Mouse (Mus musculus) left cerebral cortex, adult 6 months (tissue): ENCODE results near the gene Olfr791. TPM values are rescaled to one million over a fixed set of nuclear protein-coding genes. Genes with fewer than 3 reads are reported as not detected.

ENCODE experiments used
- long read RNA-seq, 2 experiments: library from polyadenylated mRNA; unstranded; transcript quantifications; one replicate each; pipeline ENCODE4 v2.0.0; 2019 to 2020
- polyA plus RNA-seq: library from polyadenylated mRNA; unstranded; fragments of <200 nt; fragmentation: Nextera tagmentation; gene quantifications from 2 replicates; pipeline ENCODE4 v1.2.3, GENCODE M21; 2021

The Olfr791 gene
- polyA plus RNA-seq: not detected in 2 replicates
- long read RNA-seq, experiment 1: 0 reads
- long read RNA-seq, experiment 2: 0 reads

GRCm38 (mm10) chr10:129521492-129521891 is at the start of gene Olfr791:
Gene Olfr791 (plus strand): TSS chr10:129521792.

GRCm38 (mm10) chr10:129484452-129484851 is 37.1 kb upstream of the Olfr791 start, which contains the start of gene Olfr789:
Gene Olfr789 (plus strand): TSS chr10:129484752.

GRCm38 (mm10) chr10:129498192-129498591 is 23.4 kb upstream of the Olfr791 start, which contains the start of gene Olfr790:
Gene Olfr790 (plus strand): TSS chr10:129498492.

GRCm38 (mm10) chr10:129538862-129539261 is 17.3 kb downstream of the Olfr791 start, which contains the start of gene Olfr792:
Gene Olfr792 (plus strand): TSS chr10:129539162.

GRCm38 (mm10) chr10:129567355-129567754 is 45.8 kb downstream of the Olfr791 start, which contains the start of gene Olfr794:
Gene Olfr794 (plus strand): TSS chr10:129567655.

Other genes with a start within 250 kb of the Olfr791 start
- not detected in 2 replicates for gene Olfr780, start 203.7 kb upstream of the Olfr791 start, polyA plus RNA-seq
- not detected in 2 replicates for gene Olfr781, start 192.9 kb upstream of the Olfr791 start, polyA plus RNA-seq
- gene Olfr782, start 172.9 kb upstream of the Olfr791 start, polyA plus RNA-seq: not detected in 2 replicates
- gene Olfr784, start 137.7 kb upstream of the Olfr791 start, polyA plus RNA-seq: 0.04 and 0.06 TPM in 2 replicates
- not detected in 2 replicates for gene Olfr785, start 116.4 kb upstream of the Olfr791 start, polyA plus RNA-seq
- not detected in 2 replicates for gene Olfr786, start 94.5 kb upstream of the Olfr791 start, polyA plus RNA-seq
- not detected in 2 replicates for gene Olfr787, start 59.9 kb upstream of the Olfr791 start, polyA plus RNA-seq
- not detected in 2 replicates for gene Olfr788, start 50.8 kb upstream of the Olfr791 start, polyA plus RNA-seq
- not detected in 2 replicates for gene Olfr789, start 37.0 kb upstream of the Olfr791 start, polyA plus RNA-seq
- not detected in 2 replicates for gene Olfr790, start 23.3 kb upstream of the Olfr791 start, polyA plus RNA-seq
- gene Olfr792, start 17.4 kb downstream of the Olfr791 start, polyA plus RNA-seq: not detected in 2 replicates
- gene Olfr794, start 45.9 kb downstream of the Olfr791 start, polyA plus RNA-seq: not detected in 2 replicates
- not detected in 2 replicates for gene Olfr796, start 90.8 kb downstream of the Olfr791 start, polyA plus RNA-seq
- not detected in 2 replicates for gene Olfr798, start 106.1 kb downstream of the Olfr791 start, polyA plus RNA-seq
- not detected in 2 replicates for gene Olfr799, start 115.7 kb downstream of the Olfr791 start, polyA plus RNA-seq
- gene Olfr800, start 135.9 kb downstream of the Olfr791 start, polyA plus RNA-seq: not detected in 2 replicates
- not detected in 2 replicates for gene Olfr801, start 152.1 kb downstream of the Olfr791 start, polyA plus RNA-seq
- 0.03 and 0.07 TPM in 2 replicates for gene Olfr802, start 166.4 kb downstream of the Olfr791 start, polyA plus RNA-seq
- gene Olfr803, start 172.5 kb downstream of the Olfr791 start, polyA plus RNA-seq: not detected in 2 replicates
- gene Olfr804, start 181.4 kb downstream of the Olfr791 start, polyA plus RNA-seq: not detected in 2 replicates
- not detected in 2 replicates for gene Olfr805, start 207.6 kb downstream of the Olfr791 start, polyA plus RNA-seq
- gene Olfr806, start 220.1 kb downstream of the Olfr791 start, polyA plus RNA-seq: not detected in 2 replicates
- gene Olfr807, start 236.0 kb downstream of the Olfr791 start, polyA plus RNA-seq: not detected in 2 replicates
- gene Olfr808, start 243.7 kb downstream of the Olfr791 start, polyA plus RNA-seq: not detected in 2 replicates